Mouse (Mus musculus) heart, embryonic 10.5 days (tissue): ENCODE measurements around the gene Stard3nl. TPM values are rescaled to one million over a fixed set of nuclear protein-coding genes. Genes with fewer than 3 reads are reported as not detected.

ENCODE experiments used
- polyA plus RNA-seq: library from polyadenylated mRNA; unstranded; fragments of >200 nt; fragmentation: Nextera tagmentation; extraction: Ambion mirVana; gene quantifications from 2 replicates; pipeline ENCODE4 v1.2.1, GENCODE M21; 2016

The Stard3nl gene
- polyA plus RNA-seq, 1 experiment from 2014 or later = 105 TPM

Other genes starting within 250 kb of the Stard3nl start
- gene Epdr1, start 224.1 kb upstream of the Stard3nl start, polyA plus RNA-seq = 21.0 and 33.2 TPM in 2 replicates
- gene Sfrp4, start 227.3 kb upstream of the Stard3nl start, polyA plus RNA-seq = 0.48 and 0.58 TPM in 2 replicates